Mouse (Mus musculus): Measurements from ENCODE around the gene Sprr3.

DNA sequence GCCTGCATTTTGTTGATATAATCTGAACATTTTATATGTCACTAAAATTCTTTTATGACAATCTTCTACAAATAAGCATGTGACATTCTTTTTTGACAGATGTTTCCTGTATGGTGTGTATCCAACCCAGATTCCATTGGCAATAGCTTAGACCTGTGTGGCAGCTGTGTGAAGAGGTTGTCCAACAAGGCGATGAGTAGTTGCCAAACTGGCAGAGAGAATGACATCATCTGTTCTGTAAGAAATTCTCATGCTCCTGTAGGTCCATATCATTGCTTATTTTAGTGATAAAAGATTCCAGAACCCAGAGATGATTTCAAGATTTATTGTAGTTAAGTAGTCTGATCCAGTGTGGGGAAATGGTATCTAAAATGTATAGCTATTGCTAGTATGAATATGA lies 8.1 kb upstream of the Sprr3 start:
- TF ChIP-seq CTCF (IDR thresholded peaks at IDR 0.05; ENCODE audit: borderline replicate concordance, insufficient read depth, low read depth, low read length) (no peak), POLR2A (IDR thresholded peaks at IDR 0.05; ENCODE audit: borderline replicate concordance, insufficient read depth, low read length) (no peak)

Data from cerebellum, adult 2 months (tissue).